Mouse (Mus musculus) lung, embryonic 14.5 days (tissue): ENCODE results near the gene Gm20683. TPM values are rescaled to one million over a fixed set of nuclear protein-coding genes. Genes with fewer than 3 reads are reported as not detected.

Source experiments
- ATAC-seq: fragments of 200-750 bp; cut with Nextera tagmentation; 2 replicates; pipeline ENCODE4 v1.8.0; 2017; ENCODE audit warnings: mild to moderate bottlenecking, moderate TSS enrichment, moderate library complexity; ENCODE audit not compliant: insufficient read depth
- DNase-seq: peaks from one replicate; pipeline ENCODE4 v3.0.0-alpha.2; 2015
- H3K27ac ChIP-seq: fragments of 300-500 bp; sonication (generic); 2 replicates; pipeline ENCODE4 v1.5.1; 2014; ENCODE audit warnings: low read depth, mild to moderate bottlenecking, moderate library complexity
- H3K27me3 ChIP-seq: fragments of 300-500 bp; sonication (generic); 2 replicates; pipeline ENCODE4 v1.6.1; 2014; ENCODE audit warnings: low read length, control low read depth; ENCODE audit not compliant: insufficient read depth
- H3K36me3 ChIP-seq: fragments of 300-500 bp; sonication (generic); 2 replicates; pipeline ENCODE4 v1.6.1; 2014; ENCODE audit warnings: control low read depth; ENCODE audit not compliant: insufficient read depth
- H3K4me1 ChIP-seq: fragments of 300-500 bp; sonication (generic); 2 replicates; pipeline ENCODE4 v1.6.1; 2014; ENCODE audit warnings: antibody characterized with exemption, control low read depth; ENCODE audit not compliant: insufficient read depth
- H3K4me2 ChIP-seq: fragments of 300-500 bp; sonication (generic); 2 replicates; pipeline ENCODE4 v1.6.1; 2014; ENCODE audit warnings: mild to moderate bottlenecking
- H3K4me3 ChIP-seq: fragments of 300-500 bp; sonication (generic); 2 replicates; pipeline ENCODE4 v1.5.1; 2014; ENCODE audit warnings: low read depth, low read length
- H3K9ac ChIP-seq: fragments of 300-500 bp; sonication (generic); 2 replicates; pipeline ENCODE4 v1.6.1; 2014
- H3K9me3 ChIP-seq: fragments of 300-500 bp; sonication (generic); 2 replicates; pipeline ENCODE4 v1.6.1; 2016; ENCODE audit warnings: low read depth, low read length, control low read depth
- CTCF ChIP-seq: IDR thresholded peaks from 2 replicates; pipeline ENCODE4 v1.5.1; 2016; ENCODE audit warnings: antibody characterized with exemption, low read depth
- WGBS: fragments of 180-500 bp; shearing (Covaris S2); extraction: QIAGEN DNeasy Blood & Tissue Kit; methylation state at CpG from one replicate; pipeline ENCODE4 v1.1.7; 2014; 5-methylcytosine and 5-hydroxymethylcytosine counted together
- polyA plus RNA-seq: library from polyadenylated mRNA; unstranded; fragments of >200 nt; fragmentation: Nextera tagmentation; extraction: Ambion mirVana; gene quantifications from 2 replicates; pipeline ENCODE4 v1.2.1, GENCODE M21; 2014

Gm20683 gene
- polyA plus RNA-seq, 1 experiment from 2014 or later = 1.4 TPM

GRCm38 (mm10) chr17:25861704-25862612 lies 20.4 kb upstream of the Gm20683 start:
- WGBS = 14% methylated on average over 6 of the region's 6 CpGs
- Histone ChIP-seq H3K4me2 (peak overlapping the region; percentile 93), H3K9me3 (no peaks in the 10 kb centered on the region), H3K9ac (peak overlapping the region; percentile 81), H3K27me3 (no peaks in the 10 kb centered on the region), H3K27ac (peak overlapping the region; percentile 71), H3K36me3 (no peaks in the 10 kb centered on the region; the same call in 1 of the 2 replicates), H3K4me1 (0 out of 2 replicates have a peak, but pooled peaks cover 5% of the 10 kb centered on the region), H3K4me3 (peak overlapping the region; percentile 67)
- ATAC-seq (peak; percentile 32; the same call in 1 of the 2 replicates), DNase-seq (no peak)
- TF ChIP-seq CTCF = no peak

- DNase-seq (peak; percentile 97), ATAC-seq (peak; percentile 95)
- 4% methylated on average over 65 of the region's 65 CpGs for WGBS
- Histone ChIP-seq H3K4me3 (peak within 1 kb of the TSS; percentile 67), H3K9ac (peak within 1 kb of the TSS; percentile 81), H3K9me3 (no peaks in the 10 kb centered on the region), H3K4me2 (peak within 1 kb of the TSS; percentile 93), H3K27me3 (no peaks in the 10 kb centered on the region), H3K4me1 (0 out of 2 replicates have a peak, but pooled peaks cover 5% of the 10 kb centered on the region), H3K27ac (peak within 1 kb of the TSS; percentile 71), H3K36me3 (no peaks in the 10 kb centered on the region; the same call in 1 of the 2 replicates)
- no peak; the same call in 1 of the 2 replicates for TF ChIP-seq CTCF
These were observed 19.5 kb upstream of the Gm20683 start, which contains the start of gene Wdr90 for GRCm38 (mm10) chr17:25860832-25861703. Wdr90 (minus strand) TSS chr17:25861501.

GRCm38 (mm10) chr17:25860229-25860628 lies 18.7 kb upstream of the Gm20683 start:
- Histone ChIP-seq H3K9me3 (no peaks in the 10 kb centered on the region), H3K4me3 (peak overlapping the region; percentile 67), H3K9ac (peak overlapping the region; percentile 81; the same call in 1 of the 2 replicates), H3K36me3 (peaks cover 2% of the 10 kb centered on the region; the same call in 1 of the 2 replicates), H3K4me2 (peak overlapping the region; percentile 93), H3K4me1 (0 out of 2 replicates have a peak, but pooled peaks cover 5% of the 10 kb centered on the region), H3K27ac (no peak overlapping the region), H3K27me3 (no peaks in the 10 kb centered on the region)
- 88% methylated on average over 6 of the region's 6 CpGs for WGBS
- ATAC-seq (0 out of 2 replicates have a peak, but pooled peaks have one; percentile 1), DNase-seq (no peak)
- no peak for TF ChIP-seq CTCF

GRCm38 (mm10) chr17:25844396-25844901 lies 2.9 kb upstream of the Gm20683 start, which contains the start of gene Rhot2:
Rhot2 (minus strand) TSS chr17:25844851.
- H3K27me3 ChIP-seq = no peaks in the 10 kb centered on the region
- WGBS = 1% methylated on average over 21 of the region's 21 CpGs
- H3K36me3 ChIP-seq = peaks cover 55% of the 10 kb centered on the region
- peak; percentile 97 for ATAC-seq
- H3K9me3 ChIP-seq = no peaks in the 10 kb centered on the region
- TF ChIP-seq CTCF = peak; percentile 80
- peak; percentile 97 for DNase-seq
- peaks cover 9% of the 10 kb centered on the region for H3K4me1 ChIP-seq
- peak within 1 kb of the TSS; percentile 72 for H3K27ac ChIP-seq
- peak within 1 kb of the TSS; percentile 85 for H3K4me3 ChIP-seq
- peak within 1 kb of the TSS; percentile 91 for H3K4me2 ChIP-seq
- peak within 1 kb of the TSS; percentile 82 for H3K9ac ChIP-seq

DNA sequence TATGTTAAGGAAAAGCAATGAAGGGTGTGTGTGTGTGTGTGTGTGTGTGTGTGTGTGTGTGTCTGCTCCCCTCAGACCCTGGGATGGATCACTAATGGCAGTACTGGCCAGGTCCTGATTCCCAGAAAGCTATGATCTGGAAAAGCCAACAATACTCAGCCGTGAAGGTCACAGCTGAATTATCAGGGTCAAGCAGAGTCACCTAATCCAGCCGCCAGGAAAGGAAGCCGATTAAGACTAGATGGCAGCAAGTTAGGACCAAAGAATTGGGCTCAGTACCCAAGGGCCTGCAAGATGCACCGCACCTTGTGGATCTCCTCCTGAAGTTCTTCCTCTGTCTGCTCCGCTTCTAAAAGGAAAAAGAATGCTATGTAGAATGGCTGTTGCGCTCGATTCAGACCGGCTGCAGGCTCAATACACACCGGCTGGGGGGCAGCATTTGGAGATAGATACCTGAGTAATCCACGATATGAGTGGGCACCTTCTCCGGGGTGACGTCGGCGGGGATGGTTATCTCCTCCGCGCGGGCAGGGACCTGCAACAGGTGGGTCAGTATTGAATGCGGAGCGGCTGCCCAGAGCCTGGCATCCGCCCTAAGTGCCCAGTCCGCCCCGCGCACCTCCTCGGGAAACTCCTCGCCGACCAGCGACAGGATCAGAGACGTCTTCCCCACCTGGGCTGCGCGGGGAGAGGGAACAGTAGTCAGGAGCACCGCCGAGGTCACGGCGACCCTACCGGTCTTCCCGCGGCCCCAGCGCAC lies 2.3 kb upstream of the Gm20683 start:
- peaks cover 55% of the 10 kb centered on the region for H3K36me3 ChIP-seq
- no peaks in the 10 kb centered on the region for H3K9me3 ChIP-seq
- 3% methylated on average over 38 of the region's 38 CpGs for WGBS
- peak overlapping the region; percentile 82 for H3K9ac ChIP-seq
- peaks cover 9% of the 10 kb centered on the region for H3K4me1 ChIP-seq
- no peaks in the 10 kb centered on the region for H3K27me3 ChIP-seq
- ATAC-seq (peak; percentile 8; the same call in 1 of the 2 replicates), DNase-seq (no peak)
- TF ChIP-seq CTCF = no peak
- H3K27ac ChIP-seq = peak overlapping the region; percentile 72
- H3K4me2 ChIP-seq = peak overlapping the region; percentile 91
- peak overlapping the region; percentile 85 for H3K4me3 ChIP-seq

DNA sequence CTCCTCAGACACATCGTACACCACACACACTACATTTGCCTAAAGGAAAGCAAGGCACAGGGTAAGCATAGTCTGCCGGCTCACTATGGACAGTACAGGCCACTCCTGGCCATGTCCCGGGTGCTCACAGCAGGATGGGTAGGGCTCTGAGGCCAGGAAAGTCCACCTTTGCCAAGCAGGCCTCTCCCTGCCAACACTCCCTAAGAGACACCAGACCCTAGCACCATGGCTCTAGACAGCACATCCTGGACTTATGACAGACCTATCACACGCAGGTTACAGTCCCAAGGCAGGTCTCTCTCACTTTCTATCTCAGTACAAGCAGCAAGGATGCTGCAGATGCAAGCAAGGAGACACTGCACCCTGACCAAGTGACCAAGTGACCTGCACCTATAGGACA lies 1.6 kb upstream of the Gm20683 start:
- no peaks in the 10 kb centered on the region for H3K9me3 ChIP-seq
- DNase-seq (no peak), ATAC-seq (no peak)
- H3K4me2 ChIP-seq = peak overlapping the region; percentile 91
- peak overlapping the region; percentile 85 for H3K4me3 ChIP-seq
- no peak for TF ChIP-seq CTCF
- no peak overlapping the region for H3K27ac ChIP-seq
- H3K9ac ChIP-seq = peak overlapping the region; percentile 82
- WGBS = 86% methylated on average over 4 of the region's 4 CpGs
- H3K27me3 ChIP-seq = no peaks in the 10 kb centered on the region
- H3K36me3 ChIP-seq = peaks cover 54% of the 10 kb centered on the region
- peaks cover 9% of the 10 kb centered on the region for H3K4me1 ChIP-seq
